Mouse (Mus musculus): ENCODE measurements around the gene Trappc3.

- no peak for TF ChIP-seq POLR2A (IDR thresholded peaks at IDR 0.05; ENCODE audit: control insufficient read depth, low read depth, low read length)
- no peak for TF ChIP-seq CTCF (IDR thresholded peaks at IDR 0.05; ENCODE audit: control insufficient read depth, insufficient read depth, insufficient replicate concordance, low read depth, low read length)
Measured at GRCm38 (mm10) chr4:126228144-126228543, 34.0 kb upstream of the Trappc3 start.
